ENCODE assay signal across 12 mouse cellular contexts in the genomic region with DNA sequence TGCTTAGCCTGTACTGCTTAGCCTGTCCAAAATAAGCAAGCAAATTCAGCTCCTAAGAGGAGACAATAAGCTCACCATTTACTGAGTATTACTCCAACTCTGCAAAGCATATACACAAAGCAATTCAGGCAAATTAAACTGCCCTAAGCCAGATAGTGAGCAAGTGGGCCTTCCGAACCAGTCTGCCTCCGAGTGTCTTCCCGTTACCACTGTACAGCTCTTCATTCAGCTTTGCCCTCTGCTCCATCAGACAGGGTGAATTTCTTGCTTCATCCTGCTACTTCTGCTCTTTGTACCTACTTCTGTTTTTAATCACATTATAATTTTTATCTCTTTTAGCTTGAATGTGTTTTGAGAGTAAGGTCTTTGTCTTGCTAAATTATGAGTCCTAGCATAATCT. TPM values are rescaled to one million over a fixed set of nuclear protein-coding genes. Genes with fewer than 3 reads are reported as not detected.
DNase-seq lines count a peak whose midpoint lies in the region; ATAC-seq and TF ChIP-seq lines count a peak whose summit lies in the region.
"Had no signal": no experiment of that assay in that cellular context is flagged by ENCODE, and none has a peak within 500 bp of the region (broad histone marks: within the 10 kb centered on the region; RNA-seq: fewer than 3 reads in every experiment).

No protein-coding gene starts in this region.

- no peaks in the 10 kb centered on the region for H3K36me3 ChIP-seq in hindbrain, embryonic 16.5 days (ENCODE audit: control insufficient read depth, insufficient read depth, low read length)
- no peaks in the 10 kb centered on the region for H3K36me3 ChIP-seq in midbrain, embryonic 13.5 days

- no peak for TF ChIP-seq POLR2A in bone marrow, adult 2 months (IDR thresholded peaks at IDR 0.05; ENCODE audit: borderline replicate concordance, control insufficient read depth, low read depth, low read length)

- no peaks in the 10 kb centered on the region for H3K27me3 ChIP-seq in hindbrain, embryonic 16.5 days (replicated peaks; ENCODE audit: control insufficient read depth, insufficient read depth, low read length)
- no peaks in the 10 kb centered on the region for H3K27me3 ChIP-seq in midbrain, embryonic 13.5 days

- peak overlapping the region; percentile 81 for H3K4me2 ChIP-seq in hindbrain, embryonic 16.5 days (ENCODE audit: low read length)
- peak overlapping the region; percentile 58 for H3K4me2 ChIP-seq in midbrain, embryonic 13.5 days (replicated peaks)

- no peaks in the 10 kb centered on the region for H3K9me3 ChIP-seq in hindbrain, embryonic 16.5 days (ENCODE audit: control insufficient read depth, low read length)
- no peaks in the 10 kb centered on the region for H3K9me3 ChIP-seq in midbrain, embryonic 13.5 days

- peak overlapping the region; percentile 56 for H3K4me3 ChIP-seq in bone marrow, adult 2 months (replicated peaks; ENCODE audit: control insufficient read depth, low read depth, low read length)
- peak overlapping the region; percentile 94 for H3K4me3 ChIP-seq in hindbrain, embryonic 16.5 days (ENCODE audit: low read length)
- peak overlapping the region; percentile 90 for H3K4me3 ChIP-seq in midbrain, embryonic 13.5 days (replicated peaks)

- H3K27ac ChIP-seq in bone marrow, adult 2 months (ENCODE audit: control insufficient read depth, insufficient read depth, low read depth, low read length, poor library complexity) = peak overlapping the region; percentile 15; the same call in 1 of the 2 replicates
- no peak overlapping the region for H3K27ac ChIP-seq in hindbrain, embryonic 16.5 days (ENCODE audit: low read depth, low read length)
- H3K27ac ChIP-seq in midbrain, embryonic 13.5 days = no peak overlapping the region

- 45% methylated on average over 3 of the region's 3 CpGs for WGBS in bone marrow, adult 2 months
- 57% methylated on average over 3 of the region's 3 CpGs for WGBS in hindbrain, embryonic 16.5 days
- WGBS in midbrain, embryonic 13.5 days = 48% methylated on average over 3 of the region's 3 CpGs

- H3K4me1 ChIP-seq in bone marrow, adult 2 months (ENCODE audit: control insufficient read depth, insufficient read depth, low read length) = peaks cover 4% of the 10 kb centered on the region; the same call in 1 of the 2 replicates
- peaks cover 28% of the 10 kb centered on the region for H3K4me1 ChIP-seq in hindbrain, embryonic 16.5 days (ENCODE audit: control insufficient read depth, insufficient read depth, low read depth, low read length)
- H3K4me1 ChIP-seq in midbrain, embryonic 13.5 days (replicated peaks) = peaks cover 33% of the 10 kb centered on the region

- no peak for ATAC-seq in hindbrain, embryonic 16.5 days
- ATAC-seq in midbrain, embryonic 13.5 days = no peak
- ATAC-seq: activated CD4-positive, CD25-positive, alpha-beta regulatory T cell, adult 4 months had no signal

- TF ChIP-seq CTCF in bone marrow, adult 2 months (IDR thresholded peaks at IDR 0.05; ENCODE audit: control insufficient read depth, insufficient read depth, low read length) = no peak

- DNase-seq in heart, adult 11 months = peak; percentile 86
- DNase-seq in heart, adult 18-20 months = no peak
- DNase-seq in ovary, adult 18-20 months (ENCODE audit: low spot score) = no peak
- DNase-seq in frontal cortex, postnatal 36 days (ENCODE audit: low spot score in 2 of 2) = no peak
- DNase-seq in cerebellum, adult 9-10 months = no peak
- DNase-seq: B cell, adult 2 months; heart, postnatal 4 days; lung, postnatal 14 days had no signal

- H3K9ac ChIP-seq in hindbrain, embryonic 16.5 days (ENCODE audit: low read depth, low read length) = peak overlapping the region; percentile 3; the same call in 1 of the 2 replicates
- H3K9ac ChIP-seq in midbrain, embryonic 13.5 days (replicated peaks) = peak overlapping the region; percentile 56; the same call in 1 of the 2 replicates

RNA-seq across cellular contexts. Expression of a gene that starts 1.9 kb away (rescaled TPM):
- 10 to 100 TPM; 23.1 to 24.9 TPM for total RNA-seq in heart, adult 18-20 months (2021)
- 3.2 and 7.1 TPM in 2 replicates for polyA plus RNA-seq in bone marrow, adult 2 months (2011; ENCODE audit: insufficient read depth, insufficient read length, low replicate concordance, missing spikeins)
- 40.4 and 47.3 TPM in 2 replicates for polyA plus RNA-seq in hindbrain, embryonic 16.5 days (2015; fragmentation: Nextera tagmentation; extraction: Ambion mirVana)
- 36.1 and 37.5 TPM in 2 replicates for polyA plus RNA-seq in midbrain, embryonic 13.5 days (2015; fragmentation: Nextera tagmentation; extraction: Ambion mirVana)
